Mouse (Mus musculus) stomach, postnatal 0 days (tissue): ENCODE data around the gene Slc34a3.

Source experiments
- CTCF ChIP-seq: IDR thresholded peaks from 2 replicates; pipeline ENCODE4 v1.5.1; 2016; ENCODE audit warnings: antibody characterized with exemption, low read depth, mild to moderate bottlenecking, moderate library complexity
- EP300 ChIP-seq: optimal IDR thresholded peaks from 2 replicates; pipeline ENCODE3; 2016; ENCODE audit warnings: antibody characterized with exemption

- TF ChIP-seq CTCF (no peak), EP300 (no peak)
These were observed 3.1 kb downstream of the Slc34a3 start for GRCm38 (mm10) chr2:25231038-25231437.
